ENCODE assay signal across 22 mouse cellular contexts in genomic region chr6:88412604-88413003, GRCm38 (mm10). TPM values are rescaled to one million over a fixed set of nuclear protein-coding genes. Genes with fewer than 3 reads are reported as not detected.
DNase-seq lines count a peak whose midpoint lies in the region; ATAC-seq lines count a peak whose summit lies in the region.
"Had no signal": no experiment of that assay in that cellular context is flagged by ENCODE, and none has a peak within 500 bp of the region (broad histone marks: within the 10 kb centered on the region; RNA-seq: fewer than 3 reads in every experiment).

No protein-coding gene starts in this region.

- DNase-seq in frontal cortex, adult 2 months (ENCODE audit: extremely low spot score in 1 of 2, low spot score in 1 of 2), result peak; percentile 8 to 40
- no peak for DNase-seq in frontal cortex, postnatal 25 days (ENCODE audit: low spot score in 2 of 2)
- peak; percentile 13 to 23 for DNase-seq in right cerebral cortex, adult 2 months (ENCODE audit: low spot score in 2 of 2)
- no peak for DNase-seq in right cerebral cortex, postnatal 36 days (ENCODE audit: low spot score in 2 of 2)
- DNase-seq in brain, adult 2 months (ENCODE audit: low read depth, low spot score), result peak; percentile 64
- no peak for DNase-seq in heart, postnatal 4 days
- DNase-seq: adrenal gland, adult 8-10 months; B cell, adult 2 months; cerebellum, adult 8-10 months; cerebellum, postnatal 25 days; gastrocnemius, postnatal 25 days; heart, adult 11 months; kidney, adult 9 months; kidney, postnatal 10 days; layer of hippocampus, postnatal 36 days; lung, postnatal 36 days; retina, postnatal 1 day; thymus, postnatal 14 days had no signal

- no peak for ATAC-seq in erythroblast, adult 5-6 weeks (replicated peaks; ENCODE audit: low FRiP score, poor library complexity, severe bottlenecking)
- ATAC-seq: forebrain, embryonic 15.5 days; hindbrain, postnatal 0 days; intestine, embryonic 16.5 days had no signal

RNA-seq across cellular contexts. Expression of gene Eefsec, which starts 33.7 kb away (rescaled TPM):
- 18.3 and 19.1 TPM in 2 replicates for polyA plus RNA-seq in frontal cortex, adult 2 months (2012; rRNA removed)
- total RNA-seq in heart, postnatal 4 days (2021), result 10 to 100 TPM; 13.2 to 16.8 TPM
- 3.3 and 6.7 TPM in 2 replicates for total RNA-seq in erythroblast, adult 5-6 weeks (2015; ENCODE audit: low replicate concordance)
- total RNA-seq in erythroblast, adult 5-6 weeks (2017; ENCODE audit: low replicate concordance), result 3.1 and 12.4 TPM in 2 replicates

RNA-seq across cellular contexts. Expression of gene Ruvbl1, which starts 52.6 kb away (rescaled TPM):
- polyA plus RNA-seq in frontal cortex, adult 2 months (2012; rRNA removed), result 46.2 and 48.2 TPM in 2 replicates
- total RNA-seq in heart, postnatal 4 days (2021), result 10 to 100 TPM; 24.5 to 24.7 TPM
- total RNA-seq in erythroblast, adult 5-6 weeks (2015; ENCODE audit: low replicate concordance), result 8.1 and 12.5 TPM in 2 replicates
- 23.4 and 35.0 TPM in 2 replicates for total RNA-seq in erythroblast, adult 5-6 weeks (2017; ENCODE audit: low replicate concordance)

Comparison
In these comparisons a context has a peak if more than half of its experiments do, and no peak if none do; other contexts are left out.
1. DNase-seq: peak in frontal cortex, adult 2 months (2 of 2), right cerebral cortex, adult 2 months (2 of 2) and brain, adult 2 months (single experiment); none in frontal cortex, postnatal 25 days (0 of 2), right cerebral cortex, postnatal 36 days (0 of 2) and heart, postnatal 4 days (single experiment).